Mouse (Mus musculus) right cerebral cortex, adult 18-20 months (tissue): Measurements from ENCODE around the gene Ninj2.

Source experiments
- DNase-seq: peaks from one replicate; pipeline ENCODE4 v3.0.0; 2022; ENCODE audit warnings: mixed read lengths

The Ninj2 gene

GRCm38 (mm10) chr6:120179756-120180206 is 86.6 kb downstream of the Ninj2 start:
- no peak for DNase-seq

GRCm38 (mm10) chr6:120180492-120180891 is 87.3 kb downstream of the Ninj2 start:
- no peak for DNase-seq

GRCm38 (mm10) chr6:120182160-120182559 is 89.0 kb downstream of the Ninj2 start:
- no peak for DNase-seq

- DNase-seq: no peak
Observed at GRCm38 (mm10) chr6:120183771-120184170, 90.6 kb downstream of the Ninj2 start.

- no peak for DNase-seq
Observed at GRCm38 (mm10) chr6:120185012-120185730, 92.0 kb downstream of the Ninj2 start.

- no peak for DNase-seq
Observed at GRCm38 (mm10) chr6:120185756-120186155, 92.6 kb downstream of the Ninj2 start.

GRCm38 (mm10) chr6:120186594-120186993 is 93.4 kb downstream of the Ninj2 start:
- DNase-seq: no peak

- no peak for DNase-seq
Observed at GRCm38 (mm10) chr6:120187587-120188176, 94.5 kb downstream of the Ninj2 start.

- no peak for DNase-seq
Observed at GRCm38 (mm10) chr6:120188376-120189235, 95.5 kb downstream of the Ninj2 start.

- no peak for DNase-seq
Observed at GRCm38 (mm10) chr6:120189287-120189686, 96.1 kb downstream of the Ninj2 start.

GRCm38 (mm10) chr6:120190365-120190764 is 97.2 kb downstream of the Ninj2 start:
- no peak for DNase-seq

GRCm38 (mm10) chr6:120190912-120191311 is 97.8 kb downstream of the Ninj2 start:
- no peak for DNase-seq

GRCm38 (mm10) chr6:120191396-120192170 is 98.4 kb downstream of the Ninj2 start:
- DNase-seq: no peak

- DNase-seq: peak; percentile 39
Observed at GRCm38 (mm10) chr6:120192211-120192870, 99.2 kb downstream of the Ninj2 start.

- DNase-seq: peak; percentile 82
Observed at GRCm38 (mm10) chr6:120193174-120193573, 100.0 kb downstream of the Ninj2 start.

- no peak for DNase-seq
Observed at GRCm38 (mm10) chr6:120193793-120194192, 100.6 kb downstream of the Ninj2 start.

- no peak for DNase-seq
Observed at GRCm38 (mm10) chr6:120194305-120194704, 101.2 kb downstream of the Ninj2 start.

- no peak for DNase-seq
Observed at GRCm38 (mm10) chr6:120194963-120195362, 101.8 kb downstream of the Ninj2 start.

- DNase-seq: no peak
Observed at GRCm38 (mm10) chr6:120196837-120197236, 103.7 kb downstream of the Ninj2 start.

GRCm38 (mm10) chr6:120197964-120198363 is 104.8 kb downstream of the Ninj2 start:
- DNase-seq: peak; percentile 63

- DNase-seq: no peak
Observed at GRCm38 (mm10) chr6:120199638-120200394, 106.7 kb downstream of the Ninj2 start.
